Mouse (Mus musculus): ENCODE results near the gene Edar. TPM values are rescaled to one million over a fixed set of nuclear protein-coding genes. Genes with fewer than 3 reads are reported as not detected.

Edar gene
- polyA plus RNA-seq, 1 experiment from 2014 or later = 0.35 TPM

DNA sequence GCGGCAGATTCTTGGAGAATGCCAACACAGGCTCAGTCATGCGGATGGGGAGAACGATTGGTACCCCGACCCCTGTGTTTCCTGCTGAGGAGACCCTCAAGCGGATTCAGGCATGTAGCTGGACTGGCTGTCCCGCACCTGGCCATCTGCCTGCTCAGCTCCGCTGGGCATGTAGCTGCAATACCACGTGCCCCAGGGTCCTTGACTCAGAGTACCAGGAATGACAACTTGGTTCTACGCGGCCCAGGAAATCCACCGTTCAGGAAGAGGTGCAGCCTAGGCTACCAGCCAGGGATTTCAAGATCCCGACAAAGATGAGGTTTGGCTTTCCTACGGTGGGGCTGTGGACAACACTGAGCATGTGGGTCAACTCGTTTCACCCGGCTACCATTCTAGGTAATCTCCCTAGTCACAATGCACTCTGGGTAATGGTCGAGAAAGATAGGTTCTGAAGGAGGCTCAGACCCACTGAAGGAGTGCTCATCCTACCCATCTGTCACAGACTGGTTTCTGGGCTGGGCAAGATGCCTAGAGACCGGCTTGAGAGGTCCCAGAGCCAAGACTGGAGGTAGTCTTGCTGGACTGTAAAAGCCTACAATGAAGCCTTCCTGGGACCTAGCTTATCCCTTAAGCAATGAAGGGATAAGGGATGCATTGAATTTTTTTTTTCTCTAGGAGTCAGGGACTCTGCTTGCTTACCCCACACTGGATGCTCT, 56.8 kb downstream of the Edar start:
- 84% methylated on average over 17 of the region's 17 CpGs for WGBS
- H3K36me3 ChIP-seq (ENCODE audit: control insufficient read depth, insufficient read depth, low read length) = no peaks in the 10 kb centered on the region
- H3K9me3 ChIP-seq (ENCODE audit: control insufficient read depth, low read length) = no peaks in the 10 kb centered on the region
- H3K9ac ChIP-seq (ENCODE audit: low read depth, low read length) = no peak overlapping the region
- no peak for ATAC-seq (ENCODE audit: low FRiP score, low TSS enrichment)
- no peaks in the 10 kb centered on the region for H3K27me3 ChIP-seq (ENCODE audit: control insufficient read depth, insufficient read depth, low read length)
- no peaks in the 10 kb centered on the region for H3K4me1 ChIP-seq (ENCODE audit: control insufficient read depth, insufficient read depth, low read length)
- no peak overlapping the region for H3K4me3 ChIP-seq (ENCODE audit: low read length)
- no peak overlapping the region for H3K27ac ChIP-seq (ENCODE audit: low read depth, low read length)
- H3K4me2 ChIP-seq (replicated peaks; ENCODE audit: low read depth, low read length) = no peak overlapping the region

DNA sequence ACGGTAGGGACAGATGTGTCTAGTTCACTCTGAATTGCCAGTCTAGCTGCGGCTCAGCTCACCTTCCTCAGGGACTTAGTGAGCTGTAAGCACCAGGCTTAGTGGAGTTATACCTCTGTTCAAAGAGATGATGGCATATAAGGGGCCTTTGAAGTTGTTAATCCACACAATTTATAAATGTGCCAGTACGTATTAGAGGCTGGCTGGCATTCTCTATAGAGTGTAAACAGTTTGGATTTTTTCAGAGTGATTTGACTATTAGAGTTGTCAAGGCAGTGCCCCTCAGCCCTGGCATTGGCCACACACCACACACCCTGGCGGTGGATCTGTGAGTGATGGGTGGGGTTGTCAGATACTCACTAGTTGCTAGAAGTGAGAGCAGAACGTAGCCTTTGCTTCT, 58.9 kb downstream of the Edar start:
- Histone ChIP-seq H3K4me2 (replicated peaks; ENCODE audit: low read depth, low read length) (no peak overlapping the region), H3K9ac (ENCODE audit: low read depth, low read length) (no peak overlapping the region), H3K27ac (ENCODE audit: low read depth, low read length) (no peak overlapping the region), H3K4me1 (ENCODE audit: control insufficient read depth, insufficient read depth, low read length) (no peaks in the 10 kb centered on the region), H3K27me3 (ENCODE audit: control insufficient read depth, insufficient read depth, low read length) (no peaks in the 10 kb centered on the region), H3K4me3 (ENCODE audit: low read length) (no peak overlapping the region), H3K9me3 (ENCODE audit: control insufficient read depth, low read length) (no peaks in the 10 kb centered on the region), H3K36me3 (ENCODE audit: control insufficient read depth, insufficient read depth, low read length) (no peaks in the 10 kb centered on the region)
- 86% methylated on average over 5 of the region's 5 CpGs for WGBS
- no peak for ATAC-seq (ENCODE audit: low FRiP score, low TSS enrichment)

- Histone ChIP-seq H3K36me3 (ENCODE audit: control insufficient read depth, insufficient read depth, low read length) (no peaks in the 10 kb centered on the region), H3K9ac (ENCODE audit: low read depth, low read length) (no peak overlapping the region), H3K27ac (ENCODE audit: low read depth, low read length) (no peak overlapping the region), H3K4me2 (replicated peaks; ENCODE audit: low read depth, low read length) (no peak overlapping the region), H3K9me3 (ENCODE audit: control insufficient read depth, low read length) (no peaks in the 10 kb centered on the region), H3K4me1 (ENCODE audit: control insufficient read depth, insufficient read depth, low read length) (no peaks in the 10 kb centered on the region), H3K27me3 (ENCODE audit: control insufficient read depth, insufficient read depth, low read length) (no peaks in the 10 kb centered on the region), H3K4me3 (ENCODE audit: low read length) (no peak overlapping the region)
- 88% methylated on average over 6 of the region's 6 CpGs for WGBS
- no peak for ATAC-seq (ENCODE audit: low FRiP score, low TSS enrichment)
These were observed 60.9 kb downstream of the Edar start for GRCm38 (mm10) chr10:58614601-58615000.

- Histone ChIP-seq H3K27me3 (ENCODE audit: control insufficient read depth, insufficient read depth, low read length) (no peaks in the 10 kb centered on the region), H3K4me3 (ENCODE audit: low read length) (no peak overlapping the region), H3K9ac (ENCODE audit: low read depth, low read length) (no peak overlapping the region), H3K9me3 (ENCODE audit: control insufficient read depth, low read length) (no peaks in the 10 kb centered on the region), H3K36me3 (ENCODE audit: control insufficient read depth, insufficient read depth, low read length) (no peaks in the 10 kb centered on the region), H3K4me2 (replicated peaks; ENCODE audit: low read depth, low read length) (no peak overlapping the region), H3K27ac (ENCODE audit: low read depth, low read length) (no peak overlapping the region), H3K4me1 (ENCODE audit: control insufficient read depth, insufficient read depth, low read length) (no peaks in the 10 kb centered on the region)
- 77% methylated on average over 7 of the region's 7 CpGs for WGBS
- no peak for ATAC-seq (ENCODE audit: low FRiP score, low TSS enrichment)
These were observed 64.8 kb downstream of the Edar start for GRCm38 (mm10) chr10:58610484-58611261.

DNA sequence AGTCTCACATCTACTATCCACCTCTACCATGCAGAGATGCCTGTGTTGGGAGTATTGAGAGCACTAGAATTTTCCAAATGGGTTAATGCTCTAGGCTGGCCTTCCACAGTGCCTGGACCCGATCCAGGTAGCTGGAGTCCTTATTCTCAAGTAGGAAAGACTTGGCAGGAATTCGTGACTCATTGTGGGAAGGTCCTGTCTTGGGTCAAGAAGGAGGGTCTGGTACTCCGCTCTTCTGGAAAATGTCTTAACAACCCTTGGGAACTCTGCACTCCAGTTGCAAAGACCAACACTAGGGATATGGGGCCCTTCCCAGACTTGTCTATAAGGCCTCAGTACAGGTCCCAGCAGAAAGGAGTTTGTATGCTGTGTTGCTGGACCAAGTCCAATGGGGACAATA, 66.6 kb downstream of the Edar start:
- Histone ChIP-seq H3K36me3 (ENCODE audit: control insufficient read depth, insufficient read depth, low read length) (no peaks in the 10 kb centered on the region), H3K27me3 (ENCODE audit: control insufficient read depth, insufficient read depth, low read length) (no peaks in the 10 kb centered on the region), H3K4me1 (ENCODE audit: control insufficient read depth, insufficient read depth, low read length) (no peaks in the 10 kb centered on the region), H3K9me3 (ENCODE audit: control insufficient read depth, low read length) (no peaks in the 10 kb centered on the region), H3K4me3 (ENCODE audit: low read length) (no peak overlapping the region), H3K27ac (ENCODE audit: low read depth, low read length) (no peak overlapping the region), H3K4me2 (replicated peaks; ENCODE audit: low read depth, low read length) (no peak overlapping the region), H3K9ac (ENCODE audit: low read depth, low read length) (no peak overlapping the region)
- 83% methylated on average over 3 of the region's 3 CpGs for WGBS
- no peak for ATAC-seq (ENCODE audit: low FRiP score, low TSS enrichment)

GRCm38 (mm10) chr10:58606356-58606755, 69.1 kb downstream of the Edar start:
- WGBS = 92% methylated on average over 3 of the region's 3 CpGs
- Histone ChIP-seq H3K4me1 (ENCODE audit: control insufficient read depth, insufficient read depth, low read length) (no peaks in the 10 kb centered on the region), H3K4me3 (ENCODE audit: low read length) (no peak overlapping the region), H3K36me3 (ENCODE audit: control insufficient read depth, insufficient read depth, low read length) (no peaks in the 10 kb centered on the region), H3K27me3 (ENCODE audit: control insufficient read depth, insufficient read depth, low read length) (no peaks in the 10 kb centered on the region), H3K9ac (ENCODE audit: low read depth, low read length) (no peak overlapping the region), H3K27ac (ENCODE audit: low read depth, low read length) (no peak overlapping the region), H3K4me2 (replicated peaks; ENCODE audit: low read depth, low read length) (no peak overlapping the region), H3K9me3 (ENCODE audit: control insufficient read depth, low read length) (no peaks in the 10 kb centered on the region)
- ATAC-seq (ENCODE audit: low FRiP score, low TSS enrichment) = no peak

- ATAC-seq (ENCODE audit: low FRiP score, low TSS enrichment) = peak; percentile 54
- Histone ChIP-seq H3K9me3 (ENCODE audit: control insufficient read depth, low read length) (no peaks in the 10 kb centered on the region), H3K27ac (ENCODE audit: low read depth, low read length) (no peak overlapping the region)
These were observed 70.7 kb downstream of the Edar start for GRCm38 (mm10) chr10:58604779-58605178.

DNA sequence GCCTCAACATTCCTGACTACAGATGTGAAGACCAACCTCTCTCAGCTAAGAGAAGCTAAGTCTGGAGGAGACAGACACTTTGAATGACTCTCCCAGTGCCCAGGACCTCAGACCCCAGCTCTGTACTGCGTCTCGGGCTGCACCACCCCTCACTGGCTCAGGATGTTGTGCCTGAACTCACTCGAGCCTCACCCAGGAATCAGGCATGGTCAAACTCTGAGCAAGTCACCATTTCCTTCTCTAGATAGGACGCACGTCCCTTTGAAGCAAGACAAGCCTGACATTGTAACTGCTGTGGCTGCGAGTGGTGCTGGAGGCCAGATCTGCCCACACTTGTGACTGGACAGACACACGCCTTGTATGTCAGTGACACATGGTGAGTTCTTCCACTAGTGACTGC, 73.5 kb downstream of the Edar start:
- H3K4me2 ChIP-seq (replicated peaks; ENCODE audit: low read depth, low read length) = no peak overlapping the region
- H3K4me3 ChIP-seq (ENCODE audit: low read length) = no peak overlapping the region
- no peak for ATAC-seq (ENCODE audit: low FRiP score, low TSS enrichment)
- no peaks in the 10 kb centered on the region for H3K4me1 ChIP-seq (ENCODE audit: control insufficient read depth, insufficient read depth, low read length)
- no peaks in the 10 kb centered on the region for H3K27me3 ChIP-seq (ENCODE audit: control insufficient read depth, insufficient read depth, low read length)
- H3K36me3 ChIP-seq (ENCODE audit: control insufficient read depth, insufficient read depth, low read length) = no peaks in the 10 kb centered on the region
- 64% methylated on average over 7 of the region's 7 CpGs for WGBS
- H3K27ac ChIP-seq (ENCODE audit: low read depth, low read length) = no peak overlapping the region
- no peak overlapping the region for H3K9ac ChIP-seq (ENCODE audit: low read depth, low read length)
- H3K9me3 ChIP-seq (ENCODE audit: control insufficient read depth, low read length) = no peaks in the 10 kb centered on the region

More at GRCm38 (mm10) chr10:58604779-58605178, 70.7 kb downstream of the Edar start:
- H3K4me2 ChIP-seq (replicated peaks; ENCODE audit: low read depth, low read length) = no peak overlapping the region
- H3K4me1 ChIP-seq (ENCODE audit: control insufficient read depth, insufficient read depth, low read length) = no peaks in the 10 kb centered on the region
- no peaks in the 10 kb centered on the region for H3K36me3 ChIP-seq (ENCODE audit: control insufficient read depth, insufficient read depth, low read length)
- WGBS = 33% methylated on average over 2 of the region's 2 CpGs
- no peak overlapping the region for H3K4me3 ChIP-seq (ENCODE audit: low read length)
- no peaks in the 10 kb centered on the region for H3K27me3 ChIP-seq (ENCODE audit: control insufficient read depth, insufficient read depth, low read length)
- H3K9ac ChIP-seq (ENCODE audit: low read depth, low read length) = no peak overlapping the region

- no peak overlapping the region for H3K4me3 ChIP-seq (ENCODE audit: low read length)
- H3K27me3 ChIP-seq (ENCODE audit: control insufficient read depth, insufficient read depth, low read length) = no peaks in the 10 kb centered on the region
- H3K9me3 ChIP-seq (ENCODE audit: control insufficient read depth, low read length) = no peaks in the 10 kb centered on the region
- no peak for ATAC-seq (ENCODE audit: low FRiP score, low TSS enrichment)
- H3K9ac ChIP-seq (ENCODE audit: low read depth, low read length) = no peak overlapping the region
- no peak overlapping the region for H3K27ac ChIP-seq (ENCODE audit: low read depth, low read length)
- no peak overlapping the region for H3K4me2 ChIP-seq (replicated peaks; ENCODE audit: low read depth, low read length)
- 19% methylated on average over 6 of the region's 6 CpGs for WGBS
- no peaks in the 10 kb centered on the region for H3K4me1 ChIP-seq (ENCODE audit: control insufficient read depth, insufficient read depth, low read length)
- H3K36me3 ChIP-seq (ENCODE audit: control insufficient read depth, insufficient read depth, low read length) = no peaks in the 10 kb centered on the region
These were observed 74.0 kb downstream of the Edar start for GRCm38 (mm10) chr10:58601431-58601901.

All from kidney, embryonic 14.5 days (tissue).